Comparison of ENCODE assay signal across 8 mouse cellular contexts in genomic region chr3:142394796-142395508, GRCm38 (mm10). TPM values are rescaled to one million over a fixed set of nuclear protein-coding genes. Genes with fewer than 3 reads are reported as not detected.
DNase-seq lines count a peak whose midpoint lies in the region; ATAC-seq and TF ChIP-seq lines count a peak whose summit lies in the region.

No protein-coding gene starts in this region.

- peak overlapping the region; percentile 80 for H3K4me3 ChIP-seq in midbrain, postnatal 0 days (ENCODE audit: low read depth, low read length)

- TF ChIP-seq CTCF in midbrain, postnatal 0 days (IDR thresholded peaks at IDR 0.05): no peak

- H3K4me2 ChIP-seq in midbrain, postnatal 0 days (ENCODE audit: low read depth, low read length, poor library complexity, severe bottlenecking): peak overlapping the region; percentile 85

- peak overlapping the region; percentile 60 for H3K9ac ChIP-seq in midbrain, postnatal 0 days (replicated peaks; ENCODE audit: low read length, poor library complexity, severe bottlenecking)

- H3K27ac ChIP-seq in midbrain, postnatal 0 days (ENCODE audit: low read depth, low read length): peak overlapping the region; percentile 67

- no peaks in the 10 kb centered on the region for H3K27me3 ChIP-seq in midbrain, postnatal 0 days (ENCODE audit: insufficient read depth, low read length)

- peak; percentile 1 for DNase-seq in cerebellum, adult 11 months
- DNase-seq in cerebellum, adult 8-10 months: no peak
- peak; percentile 63 for DNase-seq in embryo, embryonic 9.5 days (ENCODE audit: extremely low spot score)
- peak; percentile 99 for DNase-seq in heart, adult 11 months
- DNase-seq in kidney, adult 11 months: peak; percentile 83
- DNase-seq in liver: peak; percentile 78
- peak; percentile 25 for DNase-seq in midbrain, postnatal 0 days (ENCODE audit: low spot score)
- DNase-seq in spleen, postnatal 36 days (ENCODE audit: low spot score in 2 of 2): peak; percentile 63 to 66

- H3K9me3 ChIP-seq in midbrain, postnatal 0 days (ENCODE audit: low read length): no peaks in the 10 kb centered on the region

- WGBS in midbrain, postnatal 0 days: under 1% methylated on average over 51 of the region's 64 CpGs

- H3K4me1 ChIP-seq in midbrain, postnatal 0 days (ENCODE audit: insufficient read depth, low read length): no peaks in the 10 kb centered on the region

- peak; percentile 59 for ATAC-seq in midbrain, postnatal 0 days (ENCODE audit: low FRiP score)

- no peaks in the 10 kb centered on the region for H3K36me3 ChIP-seq in midbrain, postnatal 0 days (ENCODE audit: insufficient read depth, low read length)

RNA-seq across cellular contexts. Expression of gene Pdlim5, which starts 0.5 kb away (rescaled TPM):
- total RNA-seq in midbrain, postnatal 0 days (2014; rRNA removed): 28.1 and 29.1 TPM in 2 replicates
- polyA plus RNA-seq in midbrain, postnatal 0 days (2015; fragmentation: Nextera tagmentation; extraction: Ambion mirVana): 12.6 and 13.7 TPM in 2 replicates
